Mouse (Mus musculus): Measurements from ENCODE around the gene Lman2l.

Gene Lman2l

DNA sequence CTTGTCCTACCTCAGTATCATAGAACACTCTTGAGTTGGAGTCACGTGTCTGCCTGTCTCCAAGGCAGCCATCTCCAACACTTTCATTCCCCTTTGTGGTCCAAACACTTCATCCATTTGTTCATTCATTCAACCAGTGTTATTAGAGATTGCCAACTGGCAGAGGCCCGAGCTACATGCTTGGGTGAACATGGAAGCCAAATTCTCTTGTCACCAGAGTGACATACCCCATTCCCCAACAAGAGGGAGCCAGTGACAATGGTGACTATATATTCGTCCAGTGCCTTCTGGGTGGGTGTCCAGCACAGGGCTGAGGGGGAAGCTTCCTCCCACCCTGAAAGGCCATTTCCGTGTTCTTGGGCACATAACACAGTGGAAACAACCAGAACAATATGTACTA is 65.5 kb downstream of the Lman2l start:
- in situ Hi-C loops (cut with MboI; ENCODE audit: low pct_unique_long_range_greater_than_20kb in 1 of 2, low sequenced_read_pairs in 2 of 2, unreplicated experiment in 1 of 2) = no loop called here

DNA sequence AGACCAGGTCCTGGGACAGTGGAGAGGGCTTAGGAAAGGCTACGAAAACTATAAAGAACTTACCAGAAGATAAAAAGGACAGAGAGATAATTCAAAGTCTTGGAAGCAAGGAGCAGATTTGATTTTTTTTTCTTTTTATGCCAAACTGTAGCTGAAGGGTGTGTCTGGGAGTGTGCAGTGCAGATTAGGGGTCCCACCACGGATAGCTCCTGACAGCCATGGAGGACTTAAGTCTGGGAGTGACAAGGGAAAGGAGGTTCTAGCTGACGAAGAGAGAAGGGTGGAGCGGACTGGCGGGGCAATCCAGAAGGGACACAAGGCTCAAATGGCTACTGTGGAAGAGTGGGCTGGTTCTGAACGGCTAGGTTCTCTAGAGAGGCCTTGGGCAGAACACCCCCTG is 66.2 kb downstream of the Lman2l start:
- in situ Hi-C loops (cut with MboI; ENCODE audit: low pct_unique_long_range_greater_than_20kb in 1 of 2, low sequenced_read_pairs in 2 of 2, unreplicated experiment in 1 of 2) = no loop called here

DNA sequence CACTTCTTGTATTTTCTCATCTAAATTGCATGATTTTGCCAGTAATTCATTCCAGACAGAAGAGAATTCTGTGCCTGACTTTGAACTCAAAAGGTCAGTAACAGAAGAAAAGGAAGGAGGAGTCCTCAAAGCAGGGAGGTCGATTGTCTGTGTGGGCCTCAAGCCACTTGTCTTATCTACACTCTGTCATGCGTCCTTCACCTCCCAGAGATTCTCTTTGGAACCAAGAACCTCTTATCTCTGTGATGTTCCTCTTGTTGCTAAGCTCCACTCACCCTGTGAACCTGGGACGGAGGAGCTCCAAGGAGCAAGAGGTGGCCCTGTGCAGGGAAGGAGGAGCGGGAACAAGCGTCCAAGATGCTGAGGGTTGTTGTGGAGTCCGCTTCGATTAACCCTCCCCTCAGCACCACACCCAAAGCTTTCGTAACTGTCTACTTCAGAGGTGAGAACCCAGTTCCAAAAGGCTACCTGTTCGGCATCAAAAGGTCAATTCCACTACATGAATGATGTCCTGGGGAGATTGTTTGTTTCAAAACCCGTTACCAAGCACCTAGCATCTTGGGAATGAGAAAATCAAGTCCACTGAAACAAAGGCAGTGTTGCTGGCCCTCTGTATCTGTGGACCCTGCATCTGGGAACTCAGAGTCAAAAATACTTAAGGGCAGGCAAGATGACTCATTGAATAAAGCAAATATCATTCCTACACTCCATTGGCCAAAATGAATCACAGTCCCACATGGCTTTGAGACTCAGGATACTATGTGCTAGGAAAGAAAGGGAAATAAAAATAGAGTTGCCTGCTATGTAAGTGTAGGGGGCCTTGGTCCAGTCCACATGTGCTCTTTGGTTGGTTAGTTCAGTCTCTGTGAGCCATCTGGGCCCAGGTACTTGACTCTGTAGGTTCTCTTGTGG is 72.9 kb downstream of the Lman2l start, which contains the start of gene Fer1l5:
TSS of gene Fer1l5 (plus strand) at position 358 of the 912 bp plus-strand sequence.
- in situ Hi-C loops (cut with MboI; ENCODE audit: low pct_unique_long_range_greater_than_20kb in 1 of 2, low sequenced_read_pairs in 2 of 2, unreplicated experiment in 1 of 2) = no loop called here

DNA sequence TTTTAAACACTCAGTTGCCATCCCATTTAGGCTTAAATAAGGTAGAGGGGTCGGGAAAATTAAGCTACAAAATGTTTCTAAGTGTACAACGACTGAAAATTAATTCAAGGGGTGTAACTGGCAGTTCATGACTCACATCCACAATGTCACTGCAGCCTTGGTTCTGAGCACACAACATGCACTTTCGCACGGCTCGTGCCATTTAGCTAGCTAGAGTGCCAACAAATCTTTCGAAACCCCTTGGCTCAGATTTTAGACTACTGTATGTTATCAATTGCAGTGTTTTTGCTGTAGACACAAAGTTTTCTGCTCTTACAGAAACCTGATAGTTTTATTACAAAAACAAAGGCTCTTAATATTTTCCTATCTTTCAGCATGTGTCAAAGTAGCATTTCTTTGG is 74.2 kb downstream of the Lman2l start:
- in situ Hi-C loops (cut with MboI; ENCODE audit: low pct_unique_long_range_greater_than_20kb in 1 of 2, low sequenced_read_pairs in 2 of 2, unreplicated experiment in 1 of 2) = no loop called here

All from mouse embryonic stem cell (cell line).